Mouse (Mus musculus): ENCODE results near the gene Fam129b. TPM values are rescaled to one million over a fixed set of nuclear protein-coding genes. Genes with fewer than 3 reads are reported as not detected.

The Fam129b gene
- total RNA-seq, 4 experiments from 2014 or later: 3.8 to 6.3 (median 5.4) TPM

DNA sequence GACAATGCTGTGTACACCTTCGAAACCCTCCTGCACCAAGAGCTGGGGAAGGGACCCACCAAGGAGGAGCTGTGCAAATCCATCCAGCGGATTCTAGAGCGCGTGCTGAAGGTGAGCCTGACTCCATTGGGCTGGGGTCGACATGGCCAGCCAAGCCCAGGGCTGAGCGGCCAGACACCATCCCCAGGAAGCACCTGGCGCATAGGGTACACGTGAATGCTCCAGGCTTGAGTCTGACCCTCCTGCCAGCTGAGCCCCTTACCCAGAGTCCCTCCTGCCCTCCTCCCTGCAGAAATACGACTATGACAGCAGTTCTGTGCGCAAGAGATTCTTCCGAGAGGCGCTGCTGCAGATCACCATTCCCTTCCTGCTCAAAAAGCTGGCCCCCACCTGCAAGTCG is 46.6 kb downstream of the Fam129b start:
- no peak for DNase-seq (ENCODE audit: low spot score in 2 of 2)

DNA sequence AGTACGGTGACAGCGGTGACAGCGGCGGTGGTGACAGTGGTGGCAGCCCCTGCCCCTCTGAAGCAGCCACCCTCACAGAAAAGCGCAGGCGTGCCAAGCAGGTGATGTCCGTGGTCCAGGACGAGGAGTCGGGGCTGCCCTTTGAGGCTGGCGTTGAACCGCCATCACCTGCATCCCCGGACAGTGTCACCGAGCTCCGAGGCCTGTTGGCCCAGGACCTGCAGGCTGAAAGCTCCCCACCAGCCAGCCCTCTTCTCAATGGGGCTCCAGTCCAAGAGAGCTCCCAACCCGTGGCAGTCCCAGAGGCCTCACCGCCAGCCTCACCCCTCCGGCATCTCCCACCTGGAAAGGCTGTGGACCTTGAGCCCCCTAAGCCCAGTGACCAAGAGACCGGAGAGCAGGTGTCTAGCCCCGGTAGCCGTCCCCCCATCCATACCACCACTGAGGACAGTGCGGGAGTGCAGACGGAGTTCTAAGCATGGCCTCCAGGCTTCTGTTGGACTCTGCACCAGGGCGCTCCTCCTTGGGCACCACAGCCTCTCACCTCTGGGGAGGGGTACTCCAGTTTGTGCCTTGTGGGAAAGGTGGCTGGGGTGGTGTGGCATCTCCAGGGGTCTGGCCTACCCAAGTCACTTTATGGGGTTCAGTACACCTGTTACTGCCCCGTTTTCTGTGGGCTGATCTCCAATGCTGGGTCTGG is 47.8 kb downstream of the Fam129b start:
- no peak for DNase-seq (ENCODE audit: low spot score in 2 of 2)

GRCm38 (mm10) chr2:32924306-32924844 is 48.5 kb downstream of the Fam129b start:
- DNase-seq (ENCODE audit: low spot score in 2 of 2): no peak

- DNase-seq (ENCODE audit: low spot score in 2 of 2): no peak
These were observed 50.6 kb downstream of the Fam129b start for GRCm38 (mm10) chr2:32926330-32927075.

- no peak for DNase-seq (ENCODE audit: low spot score in 2 of 2)
These were observed 51.8 kb downstream of the Fam129b start for GRCm38 (mm10) chr2:32927624-32928234.

- peak; percentile 54 to 60 for DNase-seq (ENCODE audit: low spot score in 2 of 2)
These were observed 52.5 kb downstream of the Fam129b start for GRCm38 (mm10) chr2:32928235-32928946.

GRCm38 (mm10) chr2:32928947-32929829 is 53.3 kb downstream of the Fam129b start:
- DNase-seq (ENCODE audit: low spot score in 2 of 2): no peak

- no peak for DNase-seq (ENCODE audit: low spot score in 2 of 2)
These were observed 55.8 kb downstream of the Fam129b start for GRCm38 (mm10) chr2:32931730-32932129.

- DNase-seq (ENCODE audit: low spot score in 2 of 2): no peak
These were observed 62.8 kb downstream of the Fam129b start for GRCm38 (mm10) chr2:32938741-32939140.

- DNase-seq (ENCODE audit: low spot score in 2 of 2): no peak
These were observed 63.5 kb downstream of the Fam129b start for GRCm38 (mm10) chr2:32939418-32939817.

- no peak for DNase-seq (ENCODE audit: low spot score in 2 of 2)
These were observed 64.6 kb downstream of the Fam129b start for GRCm38 (mm10) chr2:32940483-32940882.

GRCm38 (mm10) chr2:32947454-32947853 is 71.5 kb downstream of the Fam129b start:
- DNase-seq (ENCODE audit: low spot score in 2 of 2): no peak

DNA sequence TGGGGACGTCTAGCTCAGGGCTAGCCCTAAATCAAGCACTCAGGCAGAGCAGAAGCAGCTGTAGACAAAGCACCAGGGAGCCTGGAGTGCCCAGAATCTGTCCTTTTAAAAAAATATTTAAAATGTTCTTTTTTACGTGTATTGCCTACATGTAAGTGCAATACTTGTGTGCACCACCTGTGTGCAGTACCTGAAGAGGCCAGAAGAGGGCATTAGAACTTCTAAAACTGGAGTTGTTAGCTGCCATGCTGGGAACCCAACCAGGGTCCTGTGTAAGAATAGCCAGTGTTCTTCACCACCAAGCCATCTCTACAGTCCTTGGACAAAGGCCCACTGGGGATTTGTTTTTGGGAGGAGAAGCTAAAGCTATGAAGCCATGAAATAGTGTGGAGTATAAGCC is 78.7 kb downstream of the Fam129b start:
- no peak for DNase-seq (ENCODE audit: low spot score in 2 of 2)

DNA sequence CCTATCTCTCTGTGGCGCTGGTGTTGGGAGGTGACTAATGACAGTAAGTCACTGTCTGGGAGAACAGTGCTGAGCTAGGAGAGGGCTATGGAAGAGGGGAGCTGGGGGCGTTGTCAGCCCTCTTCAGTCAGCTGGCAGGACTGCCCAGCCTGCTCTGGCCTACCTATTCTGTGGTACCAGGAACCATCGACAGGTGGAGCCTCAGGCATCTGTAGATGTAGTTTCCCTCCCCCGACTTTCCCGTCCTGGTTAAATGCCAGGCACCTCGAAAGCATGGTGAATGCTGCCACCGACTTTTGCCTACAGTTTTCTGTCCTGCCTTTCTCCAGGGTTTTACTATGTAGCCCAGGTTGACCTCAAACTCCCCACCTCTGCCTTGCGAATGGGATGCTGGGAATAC is 81.4 kb downstream of the Fam129b start:
- no peak for DNase-seq (ENCODE audit: low spot score in 2 of 2)

DNA sequence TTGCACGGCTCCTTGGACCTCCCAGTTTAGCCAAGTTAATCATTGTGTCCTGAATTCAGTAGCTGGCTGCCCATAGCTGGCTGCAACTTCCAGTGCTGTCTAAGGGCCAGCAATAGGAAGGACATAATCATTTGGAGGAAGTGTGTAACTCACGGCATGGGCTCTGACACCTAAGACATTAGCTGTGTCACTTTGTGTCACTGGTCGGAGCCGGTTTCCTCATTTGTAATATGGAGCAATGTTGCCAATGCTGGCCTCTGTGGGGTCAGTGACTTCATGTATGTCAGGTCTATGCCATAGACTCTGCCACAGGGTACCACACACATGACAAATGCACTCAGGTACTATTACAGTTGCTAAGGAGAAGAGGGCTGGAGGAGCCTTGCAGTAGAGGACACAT is 84.4 kb downstream of the Fam129b start:
- DNase-seq (ENCODE audit: low spot score in 2 of 2): no peak

DNA sequence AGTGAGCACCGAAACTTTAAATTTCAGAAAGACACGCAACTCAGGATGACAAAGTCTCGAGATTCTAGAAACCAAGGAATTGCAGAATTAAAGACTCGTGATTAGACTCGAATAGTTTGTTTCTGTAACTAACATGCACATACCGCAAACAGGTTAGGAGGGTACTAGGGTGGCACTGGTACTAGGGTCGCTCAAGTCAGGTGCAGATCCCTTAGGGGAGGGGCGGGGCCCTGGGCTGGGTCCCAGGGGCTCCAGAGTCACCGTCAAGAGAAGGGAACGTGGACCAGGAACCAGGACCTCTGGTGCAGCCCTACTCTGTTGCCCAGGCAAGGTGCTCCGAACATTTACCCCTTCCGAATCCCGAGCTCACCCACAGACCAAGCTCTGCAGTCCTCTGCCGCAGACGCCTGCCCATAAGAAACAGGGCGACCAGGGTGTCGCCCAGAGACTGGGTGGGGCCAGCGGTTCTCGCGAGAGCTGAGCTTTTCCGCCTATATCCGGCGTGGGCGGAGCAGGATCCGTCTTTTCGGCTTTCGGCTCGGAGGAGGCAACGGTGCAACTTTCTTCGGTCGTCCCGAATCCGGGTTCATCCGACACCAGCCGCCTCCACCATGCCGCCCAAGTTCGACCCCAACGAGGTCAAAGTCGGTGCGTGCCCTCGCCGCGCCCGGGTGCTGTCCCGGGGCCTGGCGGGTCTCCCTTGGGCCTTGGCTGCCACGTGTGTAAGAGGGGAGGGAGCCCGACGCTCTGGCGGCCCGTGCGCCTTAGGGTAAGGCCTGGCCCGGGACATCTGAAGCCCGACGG is 85.5 kb downstream of the Fam129b start, which contains the start of the genes Rpl12 and Lrsam1:
Gene Rpl12 (plus strand): TSS at position 368 of the 804 bp plus-strand sequence.
Gene Lrsam1 (minus strand): TSS at position 423 of the 804 bp plus-strand sequence.
- peak; percentile 86 to 90 for DNase-seq (ENCODE audit: low spot score in 2 of 2)

- no peak for DNase-seq (ENCODE audit: low spot score in 2 of 2)
These were observed 86.4 kb downstream of the Fam129b start for GRCm38 (mm10) chr2:32962062-32962874.

DNA sequence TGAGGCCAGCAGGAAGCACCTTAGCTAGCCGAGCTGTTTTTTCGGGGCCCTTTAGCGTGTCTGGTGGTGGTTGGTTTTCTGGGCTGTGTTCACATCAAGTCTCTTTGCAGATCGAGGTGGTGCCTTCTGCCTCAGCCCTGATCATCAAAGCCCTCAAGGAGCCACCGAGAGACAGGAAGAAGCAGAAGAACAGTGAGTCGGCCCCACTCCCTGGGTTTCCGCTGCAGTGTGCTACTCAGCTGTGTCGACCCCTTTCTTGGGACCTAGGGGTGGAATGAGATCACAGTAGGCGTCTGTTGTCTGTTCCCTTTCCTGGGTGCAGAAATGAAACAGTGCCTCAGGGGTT is 86.9 kb downstream of the Fam129b start:
- no peak for DNase-seq (ENCODE audit: low spot score in 2 of 2)

DNA sequence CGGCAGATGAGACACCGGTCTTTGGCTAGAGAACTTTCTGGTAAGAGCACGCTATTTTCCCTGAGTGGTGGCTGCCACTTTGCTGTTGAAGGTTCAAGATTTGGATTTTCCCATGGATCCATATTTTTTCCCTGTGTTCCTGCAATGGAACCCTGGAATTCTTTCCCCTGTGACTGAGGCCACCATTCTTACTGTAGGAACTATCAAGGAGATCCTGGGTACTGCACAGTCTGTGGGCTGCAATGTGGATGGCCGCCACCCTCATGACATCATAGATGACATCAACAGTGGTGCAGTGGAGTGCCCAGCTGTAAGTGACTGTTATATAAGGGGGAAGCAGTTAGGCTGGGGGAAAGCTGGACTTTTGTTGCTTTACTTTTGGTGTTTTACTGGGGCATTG is 87.6 kb downstream of the Fam129b start:
- DNase-seq (ENCODE audit: low spot score in 2 of 2): no peak

Measured in gastrocnemius, adult 8-10 months (tissue).